Mouse (Mus musculus) brown adipose tissue, adult 24 weeks (tissue): ENCODE data around the gene Rpl32. TPM values are rescaled to one million over a fixed set of nuclear protein-coding genes. Genes with fewer than 3 reads are reported as not detected.

Experiments
- H3K27ac ChIP-seq: fragments of 200-500 bp; replicated peaks from 2 replicates; pipeline ENCODE4 v1.5.1; 2012; ENCODE audit warnings: low read depth, mild to moderate bottlenecking, low read length
- H3K4me1 ChIP-seq: fragments of 200-500 bp; 2 replicates; pipeline ENCODE4 v1.6.1; 2012; ENCODE audit warnings: low read length, mixed read lengths; ENCODE audit not compliant: control insufficient read depth, insufficient read depth, insufficient read length
- H3K4me3 ChIP-seq: fragments of 200-500 bp; 2 replicates; pipeline ENCODE4 v1.5.1; 2012; ENCODE audit warnings: low read depth, mild to moderate bottlenecking, low read length, moderate library complexity; ENCODE audit not compliant: insufficient read depth
- polyA plus RNA-seq: library from polyadenylated mRNA; stranded (reverse); fragments of >200 nt; gene quantifications from 2 replicates; pipeline ENCODE4 v1.2.4, GENCODE M21; 2012; ENCODE audit not compliant: missing spikeins, insufficient read depth, insufficient read length

Gene Rpl32
- polyA plus RNA-seq, 1 experiment = 1,124 TPM

GRCm38 (mm10) chr6:115761995-115762756 lies 46.4 kb downstream of the Rpl32 start, which contains the start of gene Tmem40:
Gene Tmem40, minus strand, starts transcription at chr6:115762410.
- no peak within 1 kb of the TSS for H3K4me3 ChIP-seq
- no peak within 1 kb of the TSS for H3K27ac ChIP-seq
- peaks cover 6% of the 10 kb centered on the region; the same call in 1 of the 2 replicates for H3K4me1 ChIP-seq

- H3K4me1 ChIP-seq = peaks cover 6% of the 10 kb centered on the region; the same call in 1 of the 2 replicates
- no peak overlapping the region for H3K27ac ChIP-seq
- no peak overlapping the region for H3K4me3 ChIP-seq
These were observed 47.6 kb downstream of the Rpl32 start for GRCm38 (mm10) chr6:115760982-115761381.

GRCm38 (mm10) chr6:115760137-115760536 lies 48.4 kb downstream of the Rpl32 start:
- no peak overlapping the region for H3K27ac ChIP-seq
- peaks cover 6% of the 10 kb centered on the region; the same call in 1 of the 2 replicates for H3K4me1 ChIP-seq
- no peak overlapping the region for H3K4me3 ChIP-seq

- Histone ChIP-seq H3K4me1 (peaks cover 6% of the 10 kb centered on the region; the same call in 1 of the 2 replicates), H3K27ac (no peak overlapping the region), H3K4me3 (no peak overlapping the region)
These were observed 49.1 kb downstream of the Rpl32 start for GRCm38 (mm10) chr6:115759461-115759860.

GRCm38 (mm10) chr6:115758981-115759435 lies 49.5 kb downstream of the Rpl32 start:
- Histone ChIP-seq H3K4me3 (no peak overlapping the region), H3K4me1 (peaks cover 6% of the 10 kb centered on the region; the same call in 1 of the 2 replicates), H3K27ac (no peak overlapping the region)

- no peaks in the 10 kb centered on the region for H3K4me1 ChIP-seq
- no peak overlapping the region for H3K4me3 ChIP-seq
- H3K27ac ChIP-seq = no peak overlapping the region
These were observed 53.0 kb downstream of the Rpl32 start for GRCm38 (mm10) chr6:115755536-115755935.

Other genes with a start within 250 kb of the Rpl32 start
- not detected in 2 replicates for gene Mkrn2os, start 216.2 kb downstream of the Rpl32 start, polyA plus RNA-seq
- 20.5 and 34.1 TPM in 2 replicates for gene Mkrn2, start 206.8 kb downstream of the Rpl32 start, polyA plus RNA-seq
- 70.3 and 114 TPM in 2 replicates for gene Raf1, start 132.1 kb downstream of the Rpl32 start, polyA plus RNA-seq
- gene Tmem40, start 46.3 kb downstream of the Rpl32 start, polyA plus RNA-seq = not detected in 2 replicates
- 0.44 and 0.46 TPM in 2 replicates for gene Cand2, start 34.2 kb downstream of the Rpl32 start, polyA plus RNA-seq
- gene Efcab12, start 29.7 kb upstream of the Rpl32 start, polyA plus RNA-seq = 0.46 TPM in 1 of 2 replicates, not detected in the other
- gene Mbd4, start 44.6 kb upstream of the Rpl32 start, polyA plus RNA-seq = 0.48 and 1.0 TPM in 2 replicates
- 2.0 and 3.7 TPM in 2 replicates for gene Ift122, start 44.7 kb upstream of the Rpl32 start, polyA plus RNA-seq
- not detected in 2 replicates for gene Rho, start 123.0 kb upstream of the Rpl32 start, polyA plus RNA-seq
- not detected in 2 replicates for gene H1foo, start 136.2 kb upstream of the Rpl32 start, polyA plus RNA-seq
- gene Plxnd1, start 186.3 kb upstream of the Rpl32 start, polyA plus RNA-seq = 20.2 and 24.0 TPM in 2 replicates